Mouse (Mus musculus) ES-Bruce4 (cell line): ENCODE measurements at regions not wholly inside any gene's neighbourhood (a gene's known extent, or its start where the extent isn't known, plus 50 kb on each side); places are given as distances from the start of the nearest gene placed in this dataset.
A peak's percentile ranks its signal among the peaks of the same experiment; 100 is the strongest.
"Not testable (repeated sequence)": the region's sequence is repeated elsewhere in the genome, so short reads cannot be mapped to it uniquely, and the experiment has no call there.

ENCODE experiments used
- H3K27ac ChIP-seq: 2 replicates; pipeline ENCODE4 v1.5.1; 2012; ENCODE audit warnings: low read length, inconsistent platforms; ENCODE audit not compliant: insufficient read depth
- H3K27me3 ChIP-seq: 2 replicates; pipeline ENCODE4 v1.6.1; 2012; ENCODE audit warnings: mild to moderate bottlenecking, low read length, inconsistent platforms; ENCODE audit not compliant: control insufficient read depth, poor library complexity, insufficient read depth, severe bottlenecking
- H3K36me3 ChIP-seq: 2 replicates; pipeline ENCODE4 v1.6.1; 2012; ENCODE audit warnings: inconsistent platforms, mild to moderate bottlenecking, low read length, moderate library complexity; ENCODE audit not compliant: control insufficient read depth, poor library complexity, insufficient read depth, severe bottlenecking
- H3K4me1 ChIP-seq: one replicate; pipeline ENCODE4 v1.8.1; 2011; ENCODE audit warnings: low read length; ENCODE audit not compliant: control insufficient read depth, insufficient read depth
- H3K4me3 ChIP-seq: 2 replicates; pipeline ENCODE4 v1.5.1; 2011; ENCODE audit warnings: low read depth, mild to moderate bottlenecking, low read length
- H3K9ac ChIP-seq: 2 replicates; pipeline ENCODE4 v1.6.1; 2012; ENCODE audit warnings: low read depth, mild to moderate bottlenecking, inconsistent platforms; ENCODE audit not compliant: poor library complexity, severe bottlenecking
- H3K9me3 ChIP-seq: replicated peaks from 2 replicates; pipeline ENCODE4 v1.6.1; 2012; ENCODE audit warnings: mild to moderate bottlenecking, low read length, inconsistent platforms; ENCODE audit not compliant: control insufficient read depth, poor library complexity, insufficient read depth, severe bottlenecking
- CTCF ChIP-seq: IDR thresholded peaks from one replicate; pipeline ENCODE4 v1.8.1; 2011; ENCODE audit warnings: low read depth, low read length
- EP300 ChIP-seq: IDR thresholded peaks from 2 replicates; pipeline ENCODE4 v1.6.1; 2011; ENCODE audit warnings: low read depth, low read length; ENCODE audit not compliant: insufficient read depth
- POLR2A ChIP-seq: IDR thresholded peaks from one replicate; pipeline ENCODE4 v1.8.1; 2011; ENCODE audit warnings: low read length; ENCODE audit not compliant: insufficient read depth

- no peaks in the 10 kb centered on the region for H3K9me3 ChIP-seq
- no peak overlapping the region for H3K9ac ChIP-seq
- H3K36me3 ChIP-seq = no peaks in the 10 kb centered on the region
- TF ChIP-seq POLR2A = no peak
- no peak for TF ChIP-seq EP300
- TF ChIP-seq CTCF = no peak
- no peaks in the 10 kb centered on the region for H3K4me1 ChIP-seq
- no peak overlapping the region for H3K4me3 ChIP-seq
- H3K27me3 ChIP-seq = no peaks in the 10 kb centered on the region
- H3K27ac ChIP-seq = no peak overlapping the region
Observed at GRCm38 (mm10) chr12:33496306-33496705, 66.9 kb downstream of the Twistnb start.

- H3K27me3 ChIP-seq = no peaks in the 10 kb centered on the region
- no peaks in the 10 kb centered on the region for H3K4me1 ChIP-seq
- TF ChIP-seq CTCF (no peak), EP300 (no peak), POLR2A (no peak)
- H3K27ac ChIP-seq = no peak overlapping the region
- H3K4me3 ChIP-seq = no peak overlapping the region
- H3K9me3 ChIP-seq = no peaks in the 10 kb centered on the region
- H3K9ac ChIP-seq = no peak overlapping the region
- no peaks in the 10 kb centered on the region for H3K36me3 ChIP-seq
Observed at GRCm38 (mm10) chr12:33497319-33497892, 68.0 kb downstream of the Twistnb start.

GRCm38 (mm10) chr12:33541566-33541965, 112.1 kb downstream of the Twistnb start:
- no peak overlapping the region for H3K9ac ChIP-seq
- H3K36me3 ChIP-seq = no peaks in the 10 kb centered on the region
- H3K27me3 ChIP-seq = no peaks in the 10 kb centered on the region
- no peaks in the 10 kb centered on the region for H3K9me3 ChIP-seq
- TF ChIP-seq EP300 = no peak
- TF ChIP-seq CTCF = no peak
- no peak for TF ChIP-seq POLR2A
- no peaks in the 10 kb centered on the region for H3K4me1 ChIP-seq
- H3K27ac ChIP-seq = no peak overlapping the region
- no peak overlapping the region for H3K4me3 ChIP-seq

- H3K4me3 ChIP-seq, H3K27ac ChIP-seq: not testable (repeated sequence)
- TF ChIP-seq EP300 = peak; percentile 68; the same call in 1 of the 2 replicates
Observed at GRCm38 (mm10) chr12:33551660-33552059, 122.2 kb downstream of the Twistnb start.

GRCm38 (mm10) chr12:33552231-33552630, 122.8 kb downstream of the Twistnb start:
- TF ChIP-seq CTCF (no peak), EP300 (no peak), POLR2A (no peak)
- Histone ChIP-seq H3K4me3 (no peak overlapping the region), H3K27me3 (no peaks in the 10 kb centered on the region), H3K9ac (no peak overlapping the region), H3K4me1 (peaks cover 4% of the 10 kb centered on the region), H3K27ac (no peak overlapping the region), H3K36me3 (no peaks in the 10 kb centered on the region), H3K9me3 (no peaks in the 10 kb centered on the region)

More at GRCm38 (mm10) chr12:33551660-33552059, 122.2 kb downstream of the Twistnb start:
- not testable (repeated sequence) for H3K9me3 ChIP-seq, H3K27me3 ChIP-seq, H3K9ac ChIP-seq, H3K36me3 ChIP-seq, H3K4me1 ChIP-seq

- Histone ChIP-seq H3K36me3 (no peaks in the 10 kb centered on the region), H3K27ac (no peak overlapping the region), H3K4me1 (peaks cover 4% of the 10 kb centered on the region), H3K27me3 (no peaks in the 10 kb centered on the region), H3K9me3 (no peaks in the 10 kb centered on the region), H3K4me3 (no peak overlapping the region), H3K9ac (no peak overlapping the region)
- TF ChIP-seq CTCF (no peak), POLR2A (no peak), EP300 (no peak)
Observed at GRCm38 (mm10) chr12:33552651-33553050, 123.2 kb downstream of the Twistnb start.
